Mouse (Mus musculus) lung, postnatal 14 days (tissue): Measurements from ENCODE around the gene Arhgap45.
"Not testable (repeated sequence)": the region's sequence is repeated elsewhere in the genome, so short reads cannot be mapped to it uniquely, and the experiment has no call there.

Experiments used
- DNase-seq: peaks from one replicate; pipeline ENCODE4 v3.0.0; 2021

The Arhgap45 gene

DNA sequence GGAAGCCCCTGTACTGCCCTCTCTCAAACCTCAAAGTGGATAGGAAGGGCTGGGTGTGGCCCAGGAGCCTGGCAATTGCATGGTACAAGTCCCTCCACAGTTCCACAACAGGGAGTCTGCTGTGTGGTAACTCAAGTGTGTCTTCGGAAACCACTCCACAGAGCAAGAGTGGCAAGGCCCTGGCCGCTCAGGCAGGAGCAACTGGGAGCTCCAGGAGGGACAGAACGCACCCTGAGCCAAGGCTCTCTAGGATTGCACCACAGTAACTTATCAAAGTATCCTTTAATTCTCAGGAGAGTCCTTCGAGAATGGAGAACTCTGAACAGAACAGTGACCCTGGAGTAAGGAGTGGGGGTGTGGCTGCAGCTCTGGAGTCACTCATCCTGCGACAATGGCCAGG lies 19.2 kb downstream of the Arhgap45 start:
- no peak for DNase-seq

DNA sequence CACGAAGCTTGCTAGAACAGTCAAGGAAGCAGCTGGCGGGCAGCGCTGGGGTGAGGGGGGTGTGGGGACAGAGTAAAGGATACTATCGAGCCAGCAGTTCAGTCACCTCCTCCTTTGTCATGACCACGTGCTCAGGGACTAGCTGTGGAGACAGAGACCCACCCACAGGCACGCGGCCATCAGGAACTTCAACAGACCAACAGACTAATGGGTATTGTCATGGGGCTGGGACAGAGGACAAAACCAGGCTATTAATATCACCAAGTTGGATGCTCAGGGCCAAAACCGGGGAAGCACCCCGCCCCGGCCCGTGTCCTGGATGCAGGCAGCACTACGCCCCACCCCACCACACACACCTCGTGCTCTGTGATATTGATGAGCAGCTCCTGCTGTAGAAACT lies 20.4 kb downstream of the Arhgap45 start:
- DNase-seq, result no peak

DNA sequence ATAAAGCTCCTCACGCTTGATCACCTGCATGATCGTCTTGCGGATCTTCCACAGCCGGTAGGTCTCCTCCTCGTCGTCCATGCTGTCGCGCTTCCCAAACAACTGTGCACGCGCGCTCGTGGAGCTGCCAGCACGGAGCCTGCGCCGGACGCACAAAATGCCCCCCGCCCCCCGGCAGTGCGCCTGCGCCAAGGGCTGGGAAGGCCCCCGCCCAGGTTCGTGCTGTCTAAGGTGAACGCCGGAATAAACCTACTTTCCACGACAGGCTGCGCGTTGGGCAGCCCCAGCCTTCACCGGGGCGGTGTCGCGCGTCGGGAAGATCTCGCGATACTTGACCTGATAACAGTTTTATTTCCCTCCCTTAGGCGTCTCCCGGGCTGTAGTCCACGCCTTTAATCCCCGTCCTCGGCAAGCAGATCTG lies 23.1 kb downstream of the Arhgap45 start, which contains the start of gene Polr2e:
Polr2e (minus strand) TSS at position 237 of the 421 bp plus-strand sequence.
- DNase-seq, result peak; percentile 97

DNA sequence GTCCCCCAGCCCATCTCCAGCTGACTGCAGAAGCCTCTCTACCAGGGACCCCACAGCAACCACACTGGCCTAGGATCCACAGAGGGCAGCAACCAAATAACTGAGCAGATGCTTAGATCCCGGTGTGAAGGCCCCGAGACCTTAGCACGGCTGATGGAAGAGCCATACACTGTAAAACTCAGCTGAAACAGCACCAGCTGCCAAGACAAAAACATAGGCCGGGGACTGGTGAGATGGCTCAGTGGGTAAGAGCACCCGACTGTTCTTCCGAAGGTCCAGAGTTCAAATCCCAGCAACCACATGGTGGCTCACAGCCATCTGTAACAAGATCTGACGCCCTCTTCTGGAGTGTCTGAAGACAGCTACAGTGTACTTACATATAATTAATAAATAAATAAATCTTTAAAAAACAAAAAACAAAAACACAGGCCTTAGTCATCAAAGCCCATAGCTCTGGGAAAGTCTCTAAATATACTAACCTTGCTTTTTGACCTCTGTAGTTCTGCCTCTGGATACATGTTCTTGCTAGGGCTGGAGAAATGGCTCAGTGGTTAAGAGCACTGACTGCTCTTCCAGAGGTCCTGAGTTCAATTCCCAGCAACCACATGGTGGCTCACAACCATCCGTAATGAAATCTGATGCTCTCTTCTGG lies 25.1 kb downstream of the Arhgap45 start:
- not testable (repeated sequence) for DNase-seq

DNA sequence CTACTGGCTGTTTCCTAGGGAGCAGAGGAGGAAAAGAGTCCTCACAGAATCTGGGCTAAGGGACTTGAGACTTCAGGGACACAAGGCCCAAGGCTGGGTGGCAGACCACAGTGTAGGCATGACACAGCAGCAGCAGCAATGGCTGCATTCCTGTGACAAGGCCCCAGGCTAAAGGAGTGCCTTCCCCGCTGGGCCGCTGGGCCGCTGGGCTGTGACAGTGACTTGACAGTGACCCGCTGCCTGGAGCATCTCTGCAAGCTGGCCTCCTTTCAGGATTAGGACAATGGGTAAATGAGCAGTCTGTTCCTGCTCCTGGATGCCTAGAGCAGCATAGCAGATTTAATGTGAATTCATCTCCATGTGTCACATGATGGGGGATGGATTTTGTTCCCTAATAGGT lies 27.6 kb downstream of the Arhgap45 start:
- DNase-seq, result no peak

DNA sequence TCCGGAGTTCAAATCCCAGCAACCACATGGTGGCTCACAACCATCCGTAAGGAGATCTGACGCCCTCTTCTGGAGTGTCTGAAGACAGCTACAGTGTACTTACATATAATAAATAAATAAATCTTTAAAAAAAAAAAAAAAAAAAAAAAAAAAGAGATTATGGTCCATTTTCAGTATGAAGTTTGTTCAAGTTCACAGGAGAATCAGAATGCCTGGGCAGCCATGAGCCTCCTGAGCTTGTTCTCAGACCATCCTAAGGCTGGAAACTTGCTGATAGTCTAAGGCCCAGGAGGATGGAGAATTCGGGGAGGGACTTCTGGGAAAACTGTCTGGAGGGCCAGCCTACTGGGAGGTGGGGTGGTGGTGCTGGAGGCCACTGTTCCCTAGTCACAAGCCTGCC lies 28.9 kb downstream of the Arhgap45 start:
- not testable (repeated sequence) for DNase-seq

DNA sequence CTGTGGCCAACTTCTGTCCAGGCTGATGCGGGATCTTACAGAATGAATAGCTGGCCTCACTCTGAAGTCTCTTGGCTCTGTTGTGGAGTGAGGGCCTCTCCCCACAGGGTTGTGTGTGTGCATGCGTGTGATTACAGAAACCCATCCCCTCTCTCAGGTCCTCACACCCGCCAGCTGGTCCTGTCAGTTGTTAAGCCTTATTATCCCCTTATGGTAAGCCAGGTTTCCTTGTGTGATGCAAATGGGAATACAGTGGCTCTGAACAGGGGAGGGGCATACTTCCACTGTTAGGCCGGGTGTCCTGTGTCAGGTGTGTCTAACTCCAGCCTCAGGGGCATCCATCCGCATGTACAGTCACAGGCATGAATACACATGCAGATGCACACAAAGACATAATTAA lies 29.3 kb downstream of the Arhgap45 start:
- no peak for DNase-seq

DNA sequence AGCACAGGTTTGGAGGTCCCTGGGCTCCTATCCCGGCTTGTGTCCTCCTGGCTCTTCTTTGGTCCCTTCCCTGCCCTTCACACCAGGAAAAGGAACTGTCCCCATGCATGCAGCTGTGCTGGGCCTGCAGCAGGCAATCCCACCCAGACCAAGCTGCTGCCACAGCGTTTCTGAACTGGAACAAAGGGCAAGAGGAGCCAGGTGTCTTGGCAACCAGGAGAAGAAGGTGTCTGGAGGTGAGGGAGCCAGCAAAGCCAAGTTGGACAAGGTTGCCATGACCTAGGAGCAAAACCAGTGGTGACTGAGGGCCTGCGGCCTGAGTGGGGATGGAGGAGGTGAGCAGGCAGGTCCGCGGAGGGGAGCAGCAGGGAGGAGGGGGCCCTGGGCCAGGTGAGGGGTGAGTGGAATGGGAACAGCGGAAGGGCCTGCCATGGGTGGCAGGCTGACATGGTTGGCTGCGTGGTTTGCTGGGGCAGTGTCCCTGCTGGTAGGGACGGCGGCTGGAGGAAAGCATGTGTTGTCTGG lies 30.6 kb downstream of the Arhgap45 start, which contains the start of gene Gpx4:
Gpx4 (plus strand) TSS at position 126 of the 525 bp plus-strand sequence.
- DNase-seq, result no peak

DNA sequence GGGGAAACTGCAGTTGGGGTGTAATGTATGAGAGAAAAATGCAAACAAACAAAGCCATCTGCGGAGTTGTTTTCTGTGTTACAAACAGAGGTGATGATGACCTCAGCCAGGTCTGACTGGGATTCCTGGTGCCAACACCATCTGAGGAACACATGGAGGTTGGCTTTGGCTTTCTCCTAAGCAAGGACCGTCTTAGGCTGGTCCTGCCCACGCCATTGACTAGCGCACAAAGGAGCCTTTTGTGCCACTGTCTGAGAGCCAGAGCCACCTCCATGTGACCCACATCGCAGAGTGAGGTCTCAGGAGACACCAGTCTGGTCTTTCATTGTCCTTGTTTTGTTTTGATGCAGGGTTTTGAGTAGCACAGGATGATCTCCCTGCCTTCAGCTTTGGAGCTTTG lies 31.9 kb downstream of the Arhgap45 start:
- DNase-seq, result no peak

DNA sequence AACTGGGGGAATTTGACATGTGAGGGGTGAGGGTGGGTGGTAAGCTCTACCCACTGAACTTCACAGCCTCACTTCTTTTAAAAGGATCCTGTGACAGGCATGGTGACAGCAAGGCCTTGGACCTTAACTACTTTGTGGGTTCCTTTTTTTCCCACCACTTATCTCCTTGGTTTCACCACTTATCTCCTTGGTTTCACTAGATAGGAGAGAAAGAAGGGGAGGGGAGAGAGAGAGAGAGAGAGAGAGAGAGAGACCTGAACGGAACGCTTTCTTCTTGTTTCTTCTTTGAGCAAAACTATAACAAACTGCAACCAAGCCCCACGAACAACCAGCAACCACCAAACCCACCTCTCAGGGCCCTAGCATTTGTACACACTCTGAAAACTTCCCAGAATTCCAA lies 32.4 kb downstream of the Arhgap45 start:
- DNase-seq, result no peak

DNA sequence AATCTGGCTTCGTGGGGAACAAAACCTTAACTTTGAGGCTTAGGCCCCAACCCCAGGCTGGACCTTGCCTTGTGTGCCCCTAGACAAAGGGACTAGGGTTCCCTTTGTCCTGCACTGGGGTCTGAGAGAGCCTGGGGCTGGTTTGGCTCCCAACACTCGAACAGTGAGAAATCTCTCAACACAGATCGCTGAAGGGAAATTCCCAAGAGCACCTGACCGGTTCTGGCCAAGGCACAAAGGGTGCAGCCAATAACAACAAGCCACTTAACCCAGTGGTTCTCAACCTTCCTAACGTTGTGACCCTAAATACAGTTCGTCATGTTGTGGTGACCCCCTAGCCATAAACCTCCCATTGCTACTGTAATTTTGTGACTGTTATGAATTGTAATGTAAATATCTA lies 33.8 kb downstream of the Arhgap45 start:
- no peak for DNase-seq

DNA sequence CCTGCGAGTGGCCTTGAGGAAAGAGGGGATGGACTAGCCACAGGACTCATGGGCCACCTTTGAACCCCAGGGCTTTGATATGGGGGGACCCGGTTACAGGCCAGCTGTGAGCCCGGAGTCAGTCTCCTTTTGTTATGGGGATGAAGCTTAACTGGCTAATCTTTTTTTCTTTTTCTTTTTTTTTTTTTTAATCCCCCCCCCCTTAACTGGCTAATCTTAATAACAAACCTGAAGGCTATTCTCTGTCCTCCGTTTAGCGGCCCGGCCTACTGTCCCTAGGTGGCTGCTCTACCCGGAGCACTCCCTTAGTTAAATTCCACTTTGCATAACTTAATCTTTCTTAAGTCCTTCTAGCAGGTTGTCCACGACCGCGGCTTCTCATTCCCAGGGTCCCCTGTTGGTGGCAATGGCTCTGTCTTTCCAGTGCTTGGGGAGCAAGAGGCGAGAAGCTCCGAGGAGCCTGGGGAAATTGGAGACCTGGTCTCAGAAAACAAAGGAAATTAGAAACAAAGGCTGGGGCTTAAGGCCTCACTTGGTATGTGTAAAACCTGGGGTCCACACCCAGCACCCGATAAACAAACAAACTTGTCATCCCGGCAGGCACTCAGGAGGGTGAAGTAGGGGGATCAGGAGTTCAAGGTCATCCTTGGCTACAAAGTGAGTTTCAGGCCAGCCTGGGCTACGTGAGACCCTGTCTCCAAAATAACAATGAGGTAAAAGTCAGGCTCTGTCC lies 34.6 kb downstream of the Arhgap45 start:
- DNase-seq, result no peak

DNA sequence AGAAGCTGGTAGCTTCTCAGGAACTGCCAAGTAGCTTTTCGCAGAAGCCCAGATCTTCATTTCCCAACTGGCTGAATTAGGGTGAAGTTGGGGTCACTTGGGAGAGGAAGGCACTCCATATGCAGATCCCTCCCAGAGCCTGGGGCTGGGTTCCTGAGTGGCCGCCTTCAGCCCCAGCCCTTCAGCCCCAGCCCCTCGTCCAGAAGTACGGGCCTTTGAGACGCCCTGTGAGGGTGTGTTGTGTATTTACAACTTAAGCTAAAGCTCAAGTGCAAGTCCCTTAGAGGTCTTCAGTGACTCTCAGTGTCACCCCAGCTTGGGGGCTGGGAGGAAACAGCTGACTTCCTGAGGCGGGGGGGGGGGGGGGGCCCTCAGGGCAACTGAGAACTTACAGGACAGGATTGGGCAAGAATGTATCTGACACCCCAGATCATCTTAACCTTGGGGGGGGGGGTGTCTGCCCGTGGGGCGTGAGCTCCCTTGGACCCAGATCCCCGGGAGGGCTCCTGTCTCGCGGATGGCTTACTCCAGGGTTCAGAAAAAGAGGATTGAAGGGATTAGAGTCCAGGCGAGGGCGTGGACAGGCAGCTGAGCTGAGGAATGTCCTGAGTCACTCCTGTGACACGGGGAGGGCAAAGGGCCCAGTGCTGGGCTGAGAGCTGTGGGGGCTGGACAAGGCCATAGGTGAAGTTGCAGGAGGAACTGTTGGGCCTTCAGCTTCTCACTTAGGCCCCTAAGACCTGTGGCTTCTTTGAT lies 35.3 kb downstream of the Arhgap45 start:
- DNase-seq, result peak; percentile 71

DNA sequence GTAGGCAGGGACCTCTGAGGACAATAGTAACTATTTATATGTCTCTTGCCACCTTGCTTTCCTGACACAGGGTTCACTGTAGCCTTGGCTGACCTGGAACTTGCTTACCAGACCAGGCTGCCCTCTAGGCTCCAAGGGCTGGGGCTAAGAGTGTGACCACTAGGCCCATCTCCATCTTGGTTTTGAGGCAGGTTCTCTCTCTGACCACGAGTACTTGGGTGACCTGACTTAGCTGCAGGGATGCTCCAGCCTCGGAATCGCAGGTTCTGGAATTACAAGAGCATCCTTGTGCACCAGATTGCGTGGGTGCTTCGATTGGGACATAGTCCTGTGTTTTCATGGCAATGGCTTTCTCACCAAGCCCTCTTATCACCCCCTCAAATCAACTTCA lies 35.9 kb downstream of the Arhgap45 start:
- DNase-seq, result no peak

DNA sequence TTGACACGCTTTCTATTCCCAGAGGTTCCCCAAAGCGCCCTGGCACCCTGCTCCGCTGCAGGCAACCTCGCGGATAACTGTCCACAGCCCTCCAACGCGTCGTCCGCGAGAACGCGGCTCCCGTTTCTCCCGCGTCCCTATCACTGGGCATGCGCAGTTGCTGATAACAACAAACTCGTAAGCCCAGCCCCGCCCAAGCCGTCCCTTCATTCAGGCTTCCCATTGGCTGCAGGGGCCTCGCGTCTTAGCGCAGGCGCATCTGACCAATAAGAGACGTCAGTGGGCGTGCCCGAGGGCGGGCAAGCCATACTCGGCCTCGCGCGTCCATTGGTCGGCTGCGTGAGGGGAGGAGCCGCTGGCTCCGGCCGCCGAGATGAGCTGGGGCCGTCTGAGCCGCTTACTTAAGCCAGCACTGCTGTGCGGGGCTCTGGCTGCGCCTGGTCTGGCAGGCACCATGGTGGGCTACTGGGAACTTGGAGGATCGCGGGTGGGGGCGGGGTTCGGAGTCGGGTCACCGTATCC lies 36.9 kb downstream of the Arhgap45 start:
- peak; percentile 100 for DNase-seq

DNA sequence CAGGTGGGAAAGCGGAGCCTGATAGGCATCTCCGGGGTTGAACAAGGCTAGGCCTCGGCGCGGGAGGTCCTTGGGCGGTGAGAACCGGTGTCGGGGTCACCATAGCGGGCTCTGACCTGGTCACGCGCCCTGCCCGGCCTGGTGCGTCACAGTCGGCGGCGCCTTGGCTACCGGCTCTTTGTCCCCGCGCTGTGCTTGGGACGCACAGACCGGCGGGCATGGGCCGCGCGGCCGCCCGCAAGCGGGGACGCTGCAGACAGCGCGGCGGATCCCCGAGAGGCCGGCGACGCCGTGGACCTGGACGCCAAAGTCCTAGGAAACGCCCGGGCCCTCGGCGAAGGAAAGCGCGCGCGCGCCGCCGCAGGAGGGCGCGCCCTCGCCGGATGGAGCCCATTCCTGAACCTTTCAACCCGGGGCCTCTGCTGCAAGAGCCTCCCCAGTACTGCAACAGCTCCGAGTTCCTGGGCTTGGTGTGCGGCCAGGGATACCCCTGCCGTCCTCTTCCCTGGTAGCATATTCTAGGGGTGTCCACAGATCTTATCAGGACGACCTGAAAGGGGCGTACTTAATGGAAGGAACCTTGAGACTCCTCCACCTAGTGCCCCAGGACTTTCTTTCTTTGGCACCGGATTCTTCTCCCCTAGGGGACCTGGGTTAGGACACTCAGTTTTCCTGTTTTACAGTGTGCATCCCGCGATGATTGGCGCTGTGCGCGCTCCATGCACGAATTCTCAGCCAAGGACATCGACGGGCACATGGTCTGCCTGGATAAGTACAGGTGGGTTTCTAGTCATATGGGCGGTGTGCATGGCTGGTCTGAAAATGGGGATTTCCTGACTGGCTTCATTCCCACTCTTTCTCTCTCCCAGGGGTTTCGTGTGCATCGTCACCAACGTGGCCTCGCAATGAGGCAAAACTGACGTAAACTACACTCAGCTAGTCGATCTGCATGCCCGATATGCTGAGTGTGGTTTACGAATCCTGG lies 37.7 kb downstream of the Arhgap45 start:
- peak; percentile 80 for DNase-seq

DNA sequence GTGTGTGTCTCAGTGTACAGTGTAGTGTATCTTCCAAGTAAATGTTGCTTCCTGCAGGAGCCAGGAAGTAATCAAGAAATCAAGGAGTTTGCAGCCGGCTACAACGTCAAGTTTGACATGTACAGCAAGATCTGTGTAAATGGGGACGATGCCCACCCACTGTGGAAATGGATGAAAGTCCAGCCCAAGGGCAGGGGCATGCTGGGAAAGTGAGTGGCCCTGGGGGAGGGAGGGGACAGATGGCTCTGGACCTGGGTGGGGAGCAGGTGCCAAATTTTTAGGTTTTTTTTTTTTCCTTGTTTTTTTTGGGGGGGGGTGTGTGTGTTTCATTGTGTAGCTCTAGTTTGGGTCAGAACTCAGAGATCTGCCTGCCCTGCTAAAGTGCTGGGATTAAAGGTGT lies 38.5 kb downstream of the Arhgap45 start:
- DNase-seq, result not testable (repeated sequence)

DNA sequence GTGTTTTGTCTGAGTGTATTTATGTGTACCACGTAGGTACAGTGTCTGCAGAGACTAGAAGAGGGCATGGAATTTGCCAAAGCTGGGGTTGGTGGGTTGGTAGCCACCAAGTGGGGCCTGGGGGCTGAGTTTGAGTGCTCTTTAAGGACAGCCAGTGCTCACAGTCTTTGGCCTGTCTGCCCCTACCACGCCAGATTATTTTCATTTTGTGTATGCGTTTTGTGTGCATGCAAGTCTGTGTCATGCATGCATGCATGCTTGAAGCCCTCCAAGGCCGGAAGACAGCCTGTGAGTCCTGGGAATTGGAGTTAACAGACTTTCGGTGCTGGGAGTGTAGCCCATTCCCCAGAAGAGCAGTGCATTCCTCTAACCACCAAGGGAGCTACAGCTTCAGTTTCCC lies 38.9 kb downstream of the Arhgap45 start:
- DNase-seq, result no peak

DNA sequence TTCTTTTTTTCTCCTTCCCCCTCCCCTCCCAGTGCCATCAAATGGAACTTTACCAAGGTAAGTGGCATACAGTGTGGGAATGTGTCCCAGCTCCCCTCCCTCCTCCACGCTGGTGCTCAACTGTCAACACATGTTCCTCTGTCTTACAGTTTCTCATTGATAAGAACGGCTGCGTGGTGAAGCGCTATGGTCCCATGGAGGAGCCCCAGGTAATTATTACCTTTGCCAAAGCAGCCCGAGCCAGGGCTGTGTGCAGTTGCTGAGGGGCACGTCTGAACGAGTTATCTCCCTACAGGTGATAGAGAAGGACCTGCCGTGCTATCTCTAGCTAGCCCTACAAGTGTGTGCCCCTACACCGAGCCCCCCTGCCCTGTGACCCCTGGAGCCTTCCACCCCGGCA lies 39.4 kb downstream of the Arhgap45 start:
- DNase-seq, result no peak

DNA sequence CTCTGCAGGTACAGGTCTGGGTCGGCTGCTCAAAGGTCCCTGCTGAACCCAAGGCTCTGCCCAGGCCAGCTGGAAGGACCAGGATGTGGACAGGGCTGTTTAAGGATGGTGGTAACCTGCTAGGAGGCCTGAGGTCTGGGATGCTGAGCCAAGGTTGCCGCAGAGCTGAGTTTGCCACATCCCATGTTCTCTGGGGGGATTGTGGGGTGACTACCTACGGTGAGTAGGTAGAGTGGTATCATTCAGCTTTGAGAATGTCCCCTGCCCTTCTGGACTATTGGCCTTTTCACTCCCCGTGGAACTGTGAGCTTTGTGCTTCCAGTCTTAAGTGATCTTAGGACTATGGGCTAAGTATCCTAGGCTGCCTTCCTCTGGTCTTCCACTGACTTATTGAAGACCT lies 40.1 kb downstream of the Arhgap45 start:
- no peak for DNase-seq

DNA sequence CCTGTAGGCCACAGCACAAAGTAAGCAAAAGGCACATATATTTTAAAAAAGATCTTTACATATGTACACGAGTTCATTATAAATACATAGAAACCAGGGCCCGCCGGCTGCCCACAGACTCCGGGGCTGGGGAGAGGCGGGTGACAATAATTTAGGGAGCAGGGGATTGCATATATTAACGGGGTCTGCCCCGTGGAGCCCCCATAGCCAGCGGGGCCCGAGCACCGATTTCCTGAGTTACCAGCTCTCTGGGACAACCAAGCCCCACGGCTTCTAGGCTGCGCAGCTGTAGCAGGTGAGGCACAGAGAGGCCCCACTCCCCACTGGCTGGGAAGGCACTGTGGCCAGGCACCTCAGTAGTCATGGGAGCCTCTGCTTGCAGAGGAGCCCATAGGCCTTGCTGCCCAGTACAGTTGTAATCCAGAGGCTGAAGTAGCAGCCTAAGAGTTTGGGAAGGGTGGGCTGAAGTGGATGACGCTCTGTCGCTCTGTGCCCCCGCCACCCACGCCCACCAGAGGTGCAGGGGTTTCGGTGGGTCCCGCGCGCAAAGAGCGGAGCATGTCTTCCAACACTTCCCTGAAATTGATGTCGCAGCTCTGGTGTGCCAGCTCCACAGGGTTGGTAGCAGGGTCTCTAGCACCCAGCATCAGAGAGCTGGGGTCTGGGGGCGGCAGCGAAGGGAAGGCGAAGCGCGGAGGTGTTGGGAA lies 40.7 kb downstream of the Arhgap45 start:
- DNase-seq, result no peak
